Mouse (Mus musculus): ENCODE measurements around the gene Ddx19a.
"Not testable (repeated sequence)": the region's sequence is repeated elsewhere in the genome, so short reads cannot be mapped to it uniquely, and the experiment has no call there.

DNA sequence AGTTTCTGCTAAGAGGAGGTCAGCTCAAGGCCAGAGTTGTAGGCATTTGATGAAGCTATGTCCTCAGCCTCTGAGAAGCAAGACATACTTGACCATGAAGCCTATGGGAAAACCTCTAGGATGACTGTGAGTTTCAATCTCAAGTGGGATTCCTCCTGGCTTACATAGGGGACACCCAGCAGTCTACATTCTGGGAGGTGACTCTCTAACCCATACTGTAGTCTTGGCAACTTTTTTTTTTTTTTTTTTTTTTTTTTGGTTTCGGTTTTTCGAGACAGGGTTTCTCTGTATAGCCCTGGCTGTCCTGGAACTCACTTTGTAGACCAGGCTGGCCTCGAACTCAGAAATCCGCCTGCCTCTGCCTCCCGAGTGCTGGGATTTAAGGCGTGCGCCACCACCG is 67.9 kb downstream of the Ddx19a start:
- not testable (repeated sequence) for TF ChIP-seq POLR2A (IDR thresholded peaks at IDR 0.05; ENCODE audit: borderline replicate concordance, insufficient read depth, low read length); CTCF (IDR thresholded peaks at IDR 0.05; ENCODE audit: borderline replicate concordance, insufficient read depth, low read depth, low read length)

Data from cerebellum, adult 2 months (tissue).